Mouse (Mus musculus) E14TG2a.4 (cell line): ENCODE measurements around the gene Gp1bb.

Source experiments
- H3K27me3 ChIP-seq: 2 replicates; pipeline ENCODE4 v1.6.1; 2014; ENCODE audit warnings: low read length, control low read depth; ENCODE audit not compliant: insufficient read depth
- H3K36me3 ChIP-seq: 2 replicates; pipeline ENCODE4 v1.6.1; 2014; ENCODE audit warnings: low read length, control low read depth; ENCODE audit not compliant: insufficient read depth
- H3K4me1 ChIP-seq: replicated peaks from 2 replicates; pipeline ENCODE4 v1.6.1; 2014; ENCODE audit warnings: low read depth, low read length, control low read depth
- H3K4me3 ChIP-seq: replicated peaks from 2 replicates; pipeline ENCODE4 v1.5.1; 2014; ENCODE audit warnings: mild to moderate bottlenecking, low read length
- H3K9me3 ChIP-seq: 2 replicates; pipeline ENCODE4 v1.6.1; 2014; ENCODE audit warnings: low read length, control low read depth
- CTCF ChIP-seq: conservative IDR thresholded peaks from 2 replicates; pipeline ENCODE4 v1.5.1; 2014; ENCODE audit warnings: low read length
- NANOG ChIP-seq: IDR thresholded peaks from 2 replicates; pipeline ENCODE4 v1.6.1; 2014; ENCODE audit warnings: borderline replicate concordance, low read length, mixed read lengths
- POU5F1 ChIP-seq: IDR thresholded peaks from 2 replicates; pipeline ENCODE4 v1.6.1; 2014; ENCODE audit warnings: low read length, borderline replicate concordance

The Gp1bb gene

DNA sequence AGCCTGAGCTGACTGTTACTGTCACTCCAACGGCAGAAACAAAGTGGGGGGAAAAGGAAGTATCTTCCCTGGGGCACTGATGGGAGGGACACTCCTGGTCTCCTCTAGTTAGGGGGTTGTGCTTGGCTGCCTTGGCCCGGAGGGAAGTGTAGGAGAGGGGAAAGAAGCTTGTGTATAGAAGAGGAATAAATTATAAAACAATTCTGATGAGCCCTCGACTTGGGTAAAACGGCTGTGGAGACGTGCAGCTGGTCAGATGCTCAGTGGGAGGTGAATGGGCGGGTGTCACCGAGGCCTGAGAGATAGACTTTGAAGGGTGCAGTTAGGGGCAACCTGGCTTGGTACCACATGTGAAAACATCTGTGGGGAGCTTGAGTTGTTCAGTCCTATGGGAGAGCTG lies 8.9 kb upstream of the Gp1bb start:
- TF ChIP-seq POU5F1 (no peak), CTCF (no peak)
- Histone ChIP-seq H3K4me1 (peaks cover 33% of the 10 kb centered on the region), H3K9me3 (peaks cover 13% of the 10 kb centered on the region), H3K36me3 (no peaks in the 10 kb centered on the region), H3K27me3 (peaks cover 86% of the 10 kb centered on the region), H3K4me3 (no peak overlapping the region)

GRCm38 (mm10) chr16:18630291-18630690 lies 8.1 kb upstream of the Gp1bb start:
- Histone ChIP-seq H3K36me3 (no peaks in the 10 kb centered on the region), H3K27me3 (peaks cover 90% of the 10 kb centered on the region), H3K4me3 (peak overlapping the region; percentile 77), H3K9me3 (peaks cover 13% of the 10 kb centered on the region), H3K4me1 (peaks cover 40% of the 10 kb centered on the region)
- TF ChIP-seq NANOG = no peak

- peak within 1 kb of the TSS; percentile 77 for H3K4me3 ChIP-seq
- peaks cover 43% of the 10 kb centered on the region for H3K4me1 ChIP-seq
- TF ChIP-seq POU5F1 (no peak), NANOG (no peak), CTCF (no peak)
- H3K27me3 ChIP-seq = peaks cover 90% of the 10 kb centered on the region
- peaks cover 8% of the 10 kb centered on the region for H3K9me3 ChIP-seq
- H3K36me3 ChIP-seq = no peaks in the 10 kb centered on the region
These were observed 7.4 kb upstream of the Gp1bb start, which contains the start of gene Sept5 for GRCm38 (mm10) chr16:18629390-18630231. Gene Sept5, minus strand, starts transcription at chr16:18629954.

GRCm38 (mm10) chr16:18628948-18629340 lies 6.7 kb upstream of the Gp1bb start:
- peaks cover 44% of the 10 kb centered on the region for H3K4me1 ChIP-seq
- H3K4me3 ChIP-seq = peak overlapping the region; percentile 77
- no peaks in the 10 kb centered on the region for H3K36me3 ChIP-seq
- H3K9me3 ChIP-seq = peaks cover 1% of the 10 kb centered on the region; the same call in 1 of the 2 replicates
- no peak for TF ChIP-seq NANOG
- no peak for TF ChIP-seq CTCF
- TF ChIP-seq POU5F1 = no peak
- peaks cover 95% of the 10 kb centered on the region for H3K27me3 ChIP-seq

DNA sequence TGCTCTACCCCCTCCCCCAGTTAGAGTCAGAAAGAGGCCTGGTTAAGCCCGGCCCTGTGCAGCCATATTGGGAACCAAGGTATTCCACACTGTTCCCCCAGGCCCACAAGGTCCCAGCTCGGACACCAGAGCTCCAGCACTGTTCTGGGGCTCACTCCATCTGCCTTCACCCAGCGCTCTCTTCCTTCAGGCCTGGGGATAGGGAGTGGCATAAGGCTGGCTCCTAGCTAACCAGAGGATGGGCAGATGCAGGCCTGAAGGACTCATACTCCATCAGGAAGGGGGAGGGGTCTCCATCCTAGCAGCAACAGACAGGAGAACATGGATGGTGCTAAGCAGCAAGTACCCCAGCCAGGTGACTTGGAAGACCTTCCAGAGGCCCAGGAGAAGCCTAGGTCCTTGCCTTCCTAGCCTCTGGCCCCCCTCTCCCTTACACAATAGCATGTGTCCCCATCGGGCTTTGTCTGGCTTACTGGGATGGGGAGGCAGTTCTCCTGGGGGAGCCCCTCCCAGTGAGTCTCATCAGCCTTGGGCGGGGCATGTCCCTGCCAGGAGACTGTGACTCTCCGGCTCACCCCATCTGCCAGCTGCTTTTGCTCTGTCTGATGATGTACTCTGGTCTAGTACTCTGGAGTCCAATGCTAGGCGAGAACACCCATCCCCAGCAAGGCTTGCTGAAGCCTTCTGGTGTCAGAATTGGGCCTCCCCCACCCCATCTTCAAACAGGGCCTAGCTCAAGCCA lies 6.2 kb upstream of the Gp1bb start:
- peaks cover 95% of the 10 kb centered on the region for H3K27me3 ChIP-seq
- H3K9me3 ChIP-seq = no peaks in the 10 kb centered on the region; the same call in 1 of the 2 replicates
- peaks cover 50% of the 10 kb centered on the region for H3K4me1 ChIP-seq
- TF ChIP-seq CTCF = no peak
- no peak for TF ChIP-seq POU5F1
- no peak for TF ChIP-seq NANOG
- no peaks in the 10 kb centered on the region for H3K36me3 ChIP-seq
- 0 out of 2 replicates have a peak overlapping the region, but pooled peaks have one; percentile 77 for H3K4me3 ChIP-seq

DNA sequence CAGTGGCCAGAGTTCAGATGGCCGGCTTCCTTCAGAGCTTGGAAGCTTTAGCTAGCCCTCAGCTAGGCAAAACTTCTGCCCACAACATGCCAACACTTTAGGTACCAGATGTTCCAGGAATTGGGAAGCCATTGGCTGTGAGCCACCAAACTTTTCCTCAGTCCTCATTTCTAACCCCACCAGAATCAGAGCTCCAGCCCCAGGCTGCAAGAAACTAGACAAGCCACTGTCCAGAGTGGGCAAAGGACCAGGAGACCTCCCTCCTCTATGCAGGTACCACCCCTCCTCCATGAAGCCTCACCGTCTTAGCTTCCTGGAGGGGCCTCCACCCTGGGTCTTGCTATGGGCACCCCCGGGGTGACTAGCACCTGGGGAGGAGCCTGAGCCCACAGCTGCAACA lies 5.0 kb upstream of the Gp1bb start:
- no peaks in the 10 kb centered on the region for H3K36me3 ChIP-seq
- no peak for TF ChIP-seq NANOG
- TF ChIP-seq CTCF = no peak
- TF ChIP-seq POU5F1 = no peak
- peak overlapping the region; percentile 77; the same call in 1 of the 2 replicates for H3K4me3 ChIP-seq
- no peaks in the 10 kb centered on the region; the same call in 1 of the 2 replicates for H3K9me3 ChIP-seq
- H3K27me3 ChIP-seq = peaks cover 95% of the 10 kb centered on the region
- peaks cover 57% of the 10 kb centered on the region for H3K4me1 ChIP-seq

DNA sequence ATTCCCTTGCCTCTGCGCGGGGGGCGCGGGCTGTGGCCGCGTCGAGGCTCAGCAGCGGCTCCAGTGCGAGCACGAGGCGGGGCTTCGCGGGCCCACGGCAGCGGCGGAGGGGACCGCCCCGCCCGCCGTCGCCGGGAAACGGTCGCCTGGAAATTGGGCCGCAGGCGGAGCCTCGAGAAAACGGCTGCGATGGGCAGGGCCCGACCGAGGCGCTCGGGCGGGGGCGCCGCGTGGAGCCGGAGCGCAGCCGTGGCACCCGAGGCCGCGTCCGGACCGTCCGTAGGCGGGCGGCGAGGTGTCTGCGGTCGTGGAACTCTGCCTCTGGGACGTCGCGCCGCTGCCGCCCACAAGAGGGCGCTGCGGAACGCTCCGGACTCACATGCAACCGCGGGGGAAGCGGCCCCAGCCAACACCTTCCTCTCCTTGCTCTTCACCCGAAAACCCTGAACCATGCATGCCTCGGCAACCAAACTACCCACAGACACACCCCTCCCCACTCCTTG lies 4.2 kb upstream of the Gp1bb start, which contains the start of gene Gm49601:
TSS of gene Gm49601 (minus strand) at position 52 of the 503 bp plus-strand sequence.
- H3K4me3 ChIP-seq = peak within 1 kb of the TSS; percentile 77
- H3K36me3 ChIP-seq = no peaks in the 10 kb centered on the region
- H3K27me3 ChIP-seq = peaks cover 97% of the 10 kb centered on the region
- no peak for TF ChIP-seq NANOG
- no peak for TF ChIP-seq POU5F1
- peak; percentile 6; the same call in 1 of the 2 replicates for TF ChIP-seq CTCF
- no peaks in the 10 kb centered on the region; the same call in 1 of the 2 replicates for H3K9me3 ChIP-seq
- H3K4me1 ChIP-seq = peaks cover 65% of the 10 kb centered on the region

DNA sequence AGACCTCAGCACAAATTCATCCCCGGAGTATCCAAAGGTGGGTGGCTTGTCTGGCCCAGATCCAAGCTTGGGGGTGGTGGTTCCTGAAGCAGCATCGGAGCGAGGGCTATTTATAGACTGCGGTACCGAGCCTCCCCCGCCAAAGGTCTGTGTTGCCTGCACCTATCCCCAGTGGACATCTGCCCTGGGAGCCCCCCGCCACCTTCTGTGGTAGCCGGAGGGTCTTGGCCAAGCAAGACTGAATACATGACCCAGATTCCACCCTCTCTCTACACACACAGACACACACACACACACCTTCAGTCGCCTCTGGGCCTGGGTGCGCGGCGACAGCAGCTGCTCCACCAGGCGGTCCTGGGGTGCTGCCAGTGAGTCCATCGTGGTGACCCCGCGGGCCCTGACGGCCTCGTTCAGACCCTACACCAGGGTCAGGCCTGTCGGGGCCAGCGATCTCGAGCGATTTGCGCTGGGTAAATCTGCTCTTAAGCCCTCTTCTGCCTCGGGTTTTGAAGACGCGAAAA lies 3.6 kb upstream of the Gp1bb start:
- Histone ChIP-seq H3K4me3 (peak overlapping the region; percentile 77), H3K4me1 (peaks cover 68% of the 10 kb centered on the region), H3K36me3 (no peaks in the 10 kb centered on the region), H3K27me3 (peaks cover 97% of the 10 kb centered on the region), H3K9me3 (no peaks in the 10 kb centered on the region; the same call in 1 of the 2 replicates)
- no peak for TF ChIP-seq NANOG
- TF ChIP-seq CTCF = no peak
- no peak for TF ChIP-seq POU5F1
